Mouse (Mus musculus): ENCODE results near the gene Mcf2l.

DNA sequence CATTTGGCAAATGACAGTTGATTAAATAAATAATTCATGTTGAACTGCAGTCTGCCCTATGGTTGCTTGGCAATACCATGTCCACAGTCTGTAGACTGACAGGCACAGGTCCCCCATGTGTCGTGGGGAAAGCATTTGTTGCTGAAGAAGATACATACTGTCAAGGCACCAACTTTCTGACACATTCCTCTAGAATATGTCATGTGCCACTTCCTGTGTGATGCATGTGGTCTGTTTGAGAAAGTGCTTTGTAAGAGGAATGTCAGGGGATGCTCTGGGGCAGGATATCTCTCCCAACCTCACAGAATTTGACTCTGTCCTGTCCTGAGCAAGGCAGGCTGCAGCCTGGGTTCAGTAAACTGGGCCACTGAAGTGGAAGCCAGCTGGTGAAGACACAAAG is 44.2 kb upstream of the Mcf2l start:
- no peak for TF ChIP-seq POLR2A (IDR thresholded peaks at IDR 0.05; ENCODE audit: low read depth, low read length)
- TF ChIP-seq CTCF (IDR thresholded peaks at IDR 0.05; ENCODE audit: extremely low read depth, insufficient read depth, insufficient read length, insufficient replicate concordance) = no peak

All from spleen, adult 2 months (tissue).